Mouse (Mus musculus): ENCODE measurements around the gene Pus7l. TPM values are rescaled to one million over a fixed set of nuclear protein-coding genes. Genes with fewer than 3 reads are reported as not detected.

The Pus7l gene
- polyA plus RNA-seq, 1 experiment from 2014 or later: 8.9 TPM

DNA sequence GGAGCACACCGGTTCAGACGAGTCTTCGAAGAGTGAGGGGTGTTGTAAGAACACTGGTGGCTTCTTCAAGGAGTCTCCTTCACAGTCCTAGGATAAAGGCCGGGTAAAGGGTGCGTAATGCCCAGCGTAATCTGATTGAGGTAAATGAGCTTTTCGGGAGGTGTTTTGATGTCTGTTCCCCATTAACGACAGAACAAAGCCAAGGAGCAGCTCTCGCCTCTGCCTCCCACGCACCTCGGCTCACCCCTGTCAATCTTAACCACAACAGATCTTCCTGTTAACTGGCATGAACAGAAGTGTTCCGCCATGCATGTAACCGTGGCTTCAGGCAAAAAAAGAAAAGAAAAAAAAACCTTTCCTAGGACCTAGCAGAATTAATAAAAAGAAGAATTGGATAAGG, 64.6 kb downstream of the Pus7l start:
- ATAC-seq (ENCODE audit: insufficient number of reproducible peaks, insufficient read depth, low FRiP score, low read depth): no peak
- H3K4me2 ChIP-seq (replicated peaks; ENCODE audit: low read depth, low read length): no peak overlapping the region
- H3K4me1 ChIP-seq (ENCODE audit: control insufficient read depth, insufficient read depth, low read length): no peaks in the 10 kb centered on the region
- H3K4me3 ChIP-seq (ENCODE audit: low read depth, low read length): no peak overlapping the region
- H3K36me3 ChIP-seq (ENCODE audit: control insufficient read depth, insufficient read depth, low read length): no peaks in the 10 kb centered on the region
- H3K27ac ChIP-seq (ENCODE audit: low read length): no peak overlapping the region
- 48% methylated on average over 13 of the region's 13 CpGs for WGBS
- H3K9me3 ChIP-seq (ENCODE audit: control insufficient read depth, low read depth, low read length): no peaks in the 10 kb centered on the region
- no peak overlapping the region for H3K9ac ChIP-seq (replicated peaks; ENCODE audit: low read depth, low read length)
- H3K27me3 ChIP-seq (ENCODE audit: control insufficient read depth, insufficient read depth, low read length): no peaks in the 10 kb centered on the region

- H3K4me2 ChIP-seq (replicated peaks; ENCODE audit: low read depth, low read length): no peak overlapping the region
- WGBS: 74% methylated on average over 7 of the region's 7 CpGs
- H3K4me1 ChIP-seq (ENCODE audit: control insufficient read depth, insufficient read depth, low read length): no peaks in the 10 kb centered on the region
- no peak overlapping the region for H3K9ac ChIP-seq (replicated peaks; ENCODE audit: low read depth, low read length)
- no peak for ATAC-seq (ENCODE audit: insufficient number of reproducible peaks, insufficient read depth, low FRiP score, low read depth)
- H3K27me3 ChIP-seq (ENCODE audit: control insufficient read depth, insufficient read depth, low read length): no peaks in the 10 kb centered on the region
- no peak overlapping the region for H3K4me3 ChIP-seq (ENCODE audit: low read depth, low read length)
- H3K9me3 ChIP-seq (ENCODE audit: control insufficient read depth, low read depth, low read length): no peaks in the 10 kb centered on the region
- H3K36me3 ChIP-seq (ENCODE audit: control insufficient read depth, insufficient read depth, low read length): no peaks in the 10 kb centered on the region
- H3K27ac ChIP-seq (ENCODE audit: low read length): no peak overlapping the region
Measured at GRCm38 (mm10) chr15:94477287-94477686, 66.1 kb downstream of the Pus7l start.

DNA sequence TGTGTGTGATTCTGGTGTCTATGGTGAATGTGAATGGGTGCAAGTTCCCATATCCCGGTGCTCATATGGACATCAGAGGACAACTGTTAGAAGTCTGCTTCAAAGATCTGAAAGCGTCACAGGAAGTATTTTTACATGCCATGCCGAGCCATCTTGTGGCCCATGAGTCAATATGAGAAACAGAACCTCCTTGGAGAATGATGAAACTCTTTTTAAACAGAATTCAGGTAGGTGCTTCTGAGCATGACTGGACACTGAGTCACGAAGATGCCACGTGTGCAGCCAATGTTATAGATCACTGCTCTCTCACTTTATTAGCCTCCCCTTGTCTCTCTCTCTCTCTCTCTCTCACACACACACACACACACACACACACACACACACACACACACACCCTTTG, 67.4 kb downstream of the Pus7l start:
- no peak for ATAC-seq (ENCODE audit: insufficient number of reproducible peaks, insufficient read depth, low FRiP score, low read depth)
- Histone ChIP-seq H3K9me3 (ENCODE audit: control insufficient read depth, low read depth, low read length) (no peaks in the 10 kb centered on the region), H3K4me2 (replicated peaks; ENCODE audit: low read depth, low read length) (no peak overlapping the region), H3K4me3 (ENCODE audit: low read depth, low read length) (no peak overlapping the region), H3K27ac (ENCODE audit: low read length) (no peak overlapping the region), H3K27me3 (ENCODE audit: control insufficient read depth, insufficient read depth, low read length) (no peaks in the 10 kb centered on the region), H3K9ac (replicated peaks; ENCODE audit: low read depth, low read length) (no peak overlapping the region), H3K4me1 (ENCODE audit: control insufficient read depth, insufficient read depth, low read length) (no peaks in the 10 kb centered on the region), H3K36me3 (ENCODE audit: control insufficient read depth, insufficient read depth, low read length) (no peaks in the 10 kb centered on the region)
- 81% methylated on average over 5 of the region's 5 CpGs for WGBS

Other genes with a start within 250 kb of the Pus7l start
- 5.4 and 5.7 TPM in 2 replicates for gene Adamts20, start 78.1 kb downstream of the Pus7l start, polyA plus RNA-seq (2014; fragmentation: Nextera tagmentation; extraction: Ambion mirVana)
- 7.0 and 10.3 TPM in 2 replicates for gene Irak4, start 96 bp upstream of the Pus7l start, polyA plus RNA-seq (2014; fragmentation: Nextera tagmentation; extraction: Ambion mirVana)
- 92.3 and 95.5 TPM in 2 replicates for gene Twf1, start 46.3 kb upstream of the Pus7l start, polyA plus RNA-seq (2014; fragmentation: Nextera tagmentation; extraction: Ambion mirVana)
- gene Tmem117, start 85.7 kb upstream of the Pus7l start, polyA plus RNA-seq (2014; fragmentation: Nextera tagmentation; extraction: Ambion mirVana): 3.8 and 3.9 TPM in 2 replicates

Data from stomach, embryonic 14.5 days (tissue).